Mouse (Mus musculus) cerebellum, adult 18-20 months (tissue): Measurements from ENCODE around the gene Enox1.
A peak's percentile ranks its signal among the peaks of the same experiment; 100 is the strongest.

Source experiments
- DNase-seq, 2 experiments: peaks; one replicate each; pipeline ENCODE4 v3.0.0; 2021

Gene Enox1

GRCm38 (mm10) chr14:77580937-77581270 is 424.3 kb downstream of the Enox1 start:
- DNase-seq, result no peak

GRCm38 (mm10) chr14:77581616-77582015 is 425.1 kb downstream of the Enox1 start:
- no peak for DNase-seq

- DNase-seq, result no peak
Measured at GRCm38 (mm10) chr14:77584426-77584825, 427.9 kb downstream of the Enox1 start.

GRCm38 (mm10) chr14:77585031-77585800 is 428.7 kb downstream of the Enox1 start:
- no peak for DNase-seq

GRCm38 (mm10) chr14:77586033-77586432 is 429.5 kb downstream of the Enox1 start:
- DNase-seq, result no peak

- DNase-seq, result no peak
Measured at GRCm38 (mm10) chr14:77587182-77587581, 430.6 kb downstream of the Enox1 start.

GRCm38 (mm10) chr14:77593136-77593838 is 436.7 kb downstream of the Enox1 start:
- no peak for DNase-seq

- DNase-seq, result no peak
Measured at GRCm38 (mm10) chr14:77596216-77597175, 439.9 kb downstream of the Enox1 start.

GRCm38 (mm10) chr14:77599016-77599704 is 442.6 kb downstream of the Enox1 start:
- no peak for DNase-seq

GRCm38 (mm10) chr14:77600773-77601172 is 444.2 kb downstream of the Enox1 start:
- no peak for DNase-seq

GRCm38 (mm10) chr14:77601446-77601845 is 444.9 kb downstream of the Enox1 start:
- no peak for DNase-seq

- DNase-seq, result peak; percentile 35 to 50
Measured at GRCm38 (mm10) chr14:77608182-77608839, 451.7 kb downstream of the Enox1 start.

- DNase-seq, result no peak
Measured at GRCm38 (mm10) chr14:77615201-77615600, 458.6 kb downstream of the Enox1 start.

GRCm38 (mm10) chr14:77617250-77617649 is 460.7 kb downstream of the Enox1 start:
- no peak for DNase-seq

GRCm38 (mm10) chr14:77618131-77618805 is 461.7 kb downstream of the Enox1 start:
- no peak for DNase-seq

GRCm38 (mm10) chr14:77621473-77622264 is 465.1 kb downstream of the Enox1 start:
- DNase-seq, result no peak

- no peak for DNase-seq
Measured at GRCm38 (mm10) chr14:77626557-77627507, 470.3 kb downstream of the Enox1 start.

- no peak for DNase-seq
Measured at GRCm38 (mm10) chr14:77632466-77633171, 476.1 kb downstream of the Enox1 start.

GRCm38 (mm10) chr14:77633172-77633542 is 476.6 kb downstream of the Enox1 start:
- DNase-seq, result no peak
